Mouse (Mus musculus) limb, embryonic 12.5 days (tissue): ENCODE data around the gene Ugp2. TPM values are rescaled to one million over a fixed set of nuclear protein-coding genes. Genes with fewer than 3 reads are reported as not detected.

ENCODE experiments used
- ATAC-seq: fragments of 200-750 bp; cut with Nextera tagmentation; 2 replicates; pipeline ENCODE4 v1.8.0; 2017; ENCODE audit warnings: low read depth, moderate TSS enrichment; ENCODE audit not compliant: insufficient number of reproducible peaks, insufficient read depth, low FRiP score, low TSS enrichment
- H3K27ac ChIP-seq: fragments of 300-500 bp; sonication (generic); 2 replicates; pipeline ENCODE4 v1.5.1; 2016; ENCODE audit warnings: mild to moderate bottlenecking, moderate library complexity
- H3K27me3 ChIP-seq: fragments of 300-500 bp; sonication (generic); 2 replicates; pipeline ENCODE4 v1.6.1; 2016; ENCODE audit warnings: mild to moderate bottlenecking, moderate library complexity
- H3K36me3 ChIP-seq: fragments of 300-500 bp; sonication (generic); 2 replicates; pipeline ENCODE4 v1.6.1; 2016; ENCODE audit warnings: mild to moderate bottlenecking, moderate library complexity
- H3K4me1 ChIP-seq: fragments of 300-500 bp; sonication (generic); replicated peaks from 2 replicates; pipeline ENCODE4 v1.6.1; 2016
- H3K4me2 ChIP-seq: fragments of 300-500 bp; sonication (generic); 2 replicates; pipeline ENCODE4 v1.6.1; 2016; ENCODE audit warnings: mild to moderate bottlenecking, moderate library complexity
- H3K4me3 ChIP-seq: fragments of 300-500 bp; sonication (generic); replicated peaks from 2 replicates; pipeline ENCODE4 v1.5.1; 2016; ENCODE audit warnings: mild to moderate bottlenecking
- H3K9ac ChIP-seq: fragments of 300-500 bp; sonication (generic); replicated peaks from 2 replicates; pipeline ENCODE4 v1.6.1; 2016; ENCODE audit warnings: mild to moderate bottlenecking, moderate library complexity
- H3K9me3 ChIP-seq: fragments of 300-500 bp; sonication (generic); 2 replicates; pipeline ENCODE4 v1.6.1; 2016; ENCODE audit warnings: mild to moderate bottlenecking, moderate library complexity
- WGBS: fragments of 180-500 bp; shearing (Covaris S2); methylation state at CpG from one replicate; pipeline ENCODE4 v1.1.7; 2016; 5-methylcytosine and 5-hydroxymethylcytosine counted together
- polyA plus RNA-seq: library from polyadenylated mRNA; unstranded; fragments of >200 nt; fragmentation: Nextera tagmentation; extraction: Ambion mirVana; gene quantifications from 2 replicates; pipeline ENCODE4 v1.2.1, GENCODE M21; 2016

Ugp2 gene
- polyA plus RNA-seq, 1 experiment from 2014 or later, result 89.7 TPM

- Histone ChIP-seq H3K9ac (no peak overlapping the region), H3K9me3 (no peaks in the 10 kb centered on the region), H3K36me3 (peaks cover 49% of the 10 kb centered on the region), H3K4me1 (no peaks in the 10 kb centered on the region), H3K4me2 (no peak overlapping the region), H3K27me3 (no peaks in the 10 kb centered on the region), H3K27ac (no peak overlapping the region), H3K4me3 (no peak overlapping the region)
- ATAC-seq, result no peak
- 92% methylated on average over 5 of the region's 5 CpGs for WGBS
Measured at GRCm38 (mm10) chr11:21332639-21333295, 38.2 kb downstream of the Ugp2 start.

- Histone ChIP-seq H3K4me1 (no peaks in the 10 kb centered on the region), H3K9ac (no peak overlapping the region), H3K36me3 (peaks cover 72% of the 10 kb centered on the region), H3K27ac (no peak overlapping the region), H3K4me2 (no peak overlapping the region), H3K27me3 (no peaks in the 10 kb centered on the region), H3K9me3 (no peaks in the 10 kb centered on the region), H3K4me3 (no peak overlapping the region)
- 88% methylated on average over 5 of the region's 5 CpGs for WGBS
- ATAC-seq, result no peak
Measured at GRCm38 (mm10) chr11:21328141-21328540, 42.9 kb downstream of the Ugp2 start.

DNA sequence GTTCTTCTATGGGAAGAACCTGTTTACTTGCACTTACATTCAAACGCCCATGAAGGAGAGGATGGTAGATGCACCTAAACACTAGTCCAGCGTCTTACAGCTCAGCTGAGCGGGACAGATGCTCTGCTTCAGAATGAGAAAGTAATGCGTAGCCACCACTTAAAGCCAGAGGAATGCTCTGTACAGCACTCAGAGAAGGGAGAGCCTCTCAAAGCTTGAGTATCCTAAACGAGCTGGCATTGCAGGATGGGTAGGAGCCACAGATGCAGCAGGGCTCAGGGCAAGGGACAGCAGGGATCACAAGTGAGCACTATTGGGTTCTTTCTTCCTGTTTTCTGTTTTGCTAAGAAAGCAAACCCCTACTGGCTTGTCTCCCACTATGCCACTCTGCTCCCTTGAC is 43.5 kb downstream of the Ugp2 start:
- no peak for ATAC-seq
- Histone ChIP-seq H3K9ac (no peak overlapping the region), H3K27ac (no peak overlapping the region), H3K27me3 (no peaks in the 10 kb centered on the region), H3K4me1 (no peaks in the 10 kb centered on the region), H3K9me3 (no peaks in the 10 kb centered on the region), H3K4me2 (no peak overlapping the region), H3K36me3 (peaks cover 70% of the 10 kb centered on the region), H3K4me3 (no peak overlapping the region)
- WGBS, result 91% methylated on average over 5 of the region's 5 CpGs

DNA sequence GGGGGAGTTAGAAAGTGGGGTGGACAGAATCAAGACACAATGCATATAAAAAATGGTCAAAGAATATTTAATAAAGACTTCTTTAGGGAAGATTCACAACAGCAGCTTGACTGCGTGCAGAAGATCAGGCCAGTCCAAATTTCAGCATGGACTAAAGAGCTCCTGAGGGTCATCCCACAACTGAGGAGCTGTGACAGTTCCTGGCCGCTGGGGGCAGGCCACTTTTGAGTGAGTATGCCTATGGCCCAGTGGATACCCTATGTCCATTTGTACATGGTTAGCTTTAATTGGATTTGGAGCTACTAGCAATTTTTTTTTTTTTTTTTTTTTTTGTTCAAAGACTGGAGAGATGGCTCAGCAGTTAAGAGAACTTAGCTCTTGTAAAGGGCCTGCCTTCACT is 44.2 kb downstream of the Ugp2 start:
- H3K27ac ChIP-seq, result no peak overlapping the region
- H3K4me1 ChIP-seq, result no peaks in the 10 kb centered on the region
- WGBS, result 54% methylated on average over 2 of the region's 2 CpGs
- H3K27me3 ChIP-seq, result no peaks in the 10 kb centered on the region
- H3K4me3 ChIP-seq, result no peak overlapping the region
- H3K9ac ChIP-seq, result no peak overlapping the region
- no peak for ATAC-seq
- H3K4me2 ChIP-seq, result no peak overlapping the region
- H3K36me3 ChIP-seq, result peaks cover 74% of the 10 kb centered on the region
- H3K9me3 ChIP-seq, result no peaks in the 10 kb centered on the region

DNA sequence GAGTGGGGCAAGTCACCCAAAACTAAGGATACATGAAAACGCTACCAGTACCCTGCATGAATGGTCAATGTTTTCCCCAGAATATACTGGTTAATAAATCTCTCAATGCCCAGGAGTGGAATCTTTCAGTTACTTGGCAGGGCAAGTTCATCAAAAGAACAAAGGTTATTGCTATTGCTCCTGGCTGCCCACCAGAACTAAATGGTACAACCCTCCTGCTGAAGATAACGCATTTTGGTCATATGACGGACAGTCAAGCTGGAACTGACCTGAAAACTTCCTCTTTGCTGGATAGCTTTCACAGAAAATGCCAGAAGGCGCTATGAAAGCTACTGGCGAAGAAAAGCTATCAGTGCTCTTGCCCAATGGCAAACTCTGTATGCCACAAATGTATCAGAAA is 45.2 kb downstream of the Ugp2 start:
- no peaks in the 10 kb centered on the region for H3K4me1 ChIP-seq
- WGBS, result 93% methylated on average over 5 of the region's 5 CpGs
- peaks cover 74% of the 10 kb centered on the region for H3K36me3 ChIP-seq
- no peak overlapping the region for H3K9ac ChIP-seq
- no peak overlapping the region for H3K27ac ChIP-seq
- no peak overlapping the region for H3K4me3 ChIP-seq
- H3K27me3 ChIP-seq, result no peaks in the 10 kb centered on the region
- no peak overlapping the region for H3K4me2 ChIP-seq
- H3K9me3 ChIP-seq, result no peaks in the 10 kb centered on the region
- ATAC-seq, result no peak

DNA sequence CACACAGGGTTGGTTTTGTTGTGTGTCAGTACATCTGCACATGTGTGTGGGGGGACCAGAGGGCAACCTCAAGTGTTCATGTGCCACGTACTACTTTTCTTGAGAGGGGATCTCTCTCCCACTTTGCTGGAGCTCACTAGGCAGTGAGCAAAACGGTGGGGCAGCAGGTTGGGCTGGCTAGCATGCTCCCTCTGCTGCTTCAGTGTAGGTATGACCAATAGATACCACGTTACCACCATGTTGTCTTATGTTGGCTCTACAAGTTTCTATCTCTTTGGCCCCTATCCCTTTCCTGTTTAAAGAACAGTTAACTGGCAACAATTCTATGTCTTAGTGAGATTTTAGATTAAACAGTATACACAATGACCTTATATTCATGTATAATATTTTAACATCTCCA is 48.7 kb downstream of the Ugp2 start:
- H3K4me1 ChIP-seq, result no peaks in the 10 kb centered on the region
- ATAC-seq, result no peak
- H3K9me3 ChIP-seq, result no peaks in the 10 kb centered on the region
- WGBS, result 90% methylated on average over 3 of the region's 3 CpGs
- H3K27me3 ChIP-seq, result no peaks in the 10 kb centered on the region
- H3K36me3 ChIP-seq, result peaks cover 51% of the 10 kb centered on the region
- H3K9ac ChIP-seq, result no peak overlapping the region
- H3K4me3 ChIP-seq, result no peak overlapping the region
- no peak overlapping the region for H3K4me2 ChIP-seq
- H3K27ac ChIP-seq, result no peak overlapping the region

DNA sequence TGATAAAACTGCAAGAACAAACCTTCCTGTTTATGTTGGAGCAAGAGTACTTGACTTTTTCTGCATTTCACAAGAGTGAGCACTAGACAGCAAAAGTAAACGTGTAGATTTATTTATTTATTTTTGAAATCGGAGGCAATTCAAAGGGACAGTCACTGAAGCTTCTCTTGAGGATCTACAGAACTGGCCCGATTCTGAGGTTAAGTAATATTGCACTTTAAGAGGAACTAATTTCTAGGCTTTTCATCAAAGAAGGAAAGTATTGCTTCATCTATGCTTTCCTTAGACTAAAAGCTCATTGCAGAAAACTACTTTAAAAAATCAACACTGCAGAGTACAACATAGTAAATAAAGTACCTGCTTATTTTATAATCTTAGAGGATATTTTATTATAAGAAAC is 49.4 kb downstream of the Ugp2 start:
- no peaks in the 10 kb centered on the region for H3K4me1 ChIP-seq
- H3K4me2 ChIP-seq, result no peak overlapping the region
- no peaks in the 10 kb centered on the region for H3K27me3 ChIP-seq
- H3K4me3 ChIP-seq, result no peak overlapping the region
- no peak overlapping the region for H3K9ac ChIP-seq
- peaks cover 53% of the 10 kb centered on the region for H3K36me3 ChIP-seq
- no peak for ATAC-seq
- H3K27ac ChIP-seq, result no peak overlapping the region
- no peaks in the 10 kb centered on the region for H3K9me3 ChIP-seq
- 87% methylated on average over 3 of the region's 3 CpGs for WGBS

GRCm38 (mm10) chr11:21313922-21314657 is 56.9 kb downstream of the Ugp2 start:
- Histone ChIP-seq H3K4me2 (no peak overlapping the region), H3K27ac (no peak overlapping the region), H3K27me3 (no peaks in the 10 kb centered on the region), H3K9me3 (no peaks in the 10 kb centered on the region), H3K9ac (no peak overlapping the region), H3K36me3 (peaks cover 58% of the 10 kb centered on the region), H3K4me3 (no peak overlapping the region), H3K4me1 (no peaks in the 10 kb centered on the region)
- ATAC-seq, result no peak
- WGBS, result 82% methylated on average over 9 of the region's 9 CpGs

- no peak overlapping the region for H3K27ac ChIP-seq
- peaks cover 53% of the 10 kb centered on the region for H3K36me3 ChIP-seq
- no peak overlapping the region for H3K9ac ChIP-seq
- H3K4me3 ChIP-seq, result no peak overlapping the region
- H3K4me2 ChIP-seq, result no peak overlapping the region
- no peak for ATAC-seq
- 80% methylated on average over 6 of the region's 6 CpGs for whole genome bisulfite sequencing
- no peaks in the 10 kb centered on the region for H3K9me3 ChIP-seq
- H3K27me3 ChIP-seq, result no peaks in the 10 kb centered on the region
- no peaks in the 10 kb centered on the region for H3K4me1 ChIP-seq
Measured at GRCm38 (mm10) chr11:21309516-21309915, 61.5 kb downstream of the Ugp2 start.

- Histone ChIP-seq H3K9ac (no peak overlapping the region), H3K9me3 (no peaks in the 10 kb centered on the region), H3K27me3 (no peaks in the 10 kb centered on the region), H3K36me3 (peaks cover 48% of the 10 kb centered on the region), H3K27ac (no peak overlapping the region), H3K4me2 (no peak overlapping the region), H3K4me1 (no peaks in the 10 kb centered on the region), H3K4me3 (no peak overlapping the region)
- WGBS, result 82% methylated on average over 5 of the region's 5 CpGs
- no peak for ATAC-seq
Measured at GRCm38 (mm10) chr11:21308119-21308518, 62.9 kb downstream of the Ugp2 start.

DNA sequence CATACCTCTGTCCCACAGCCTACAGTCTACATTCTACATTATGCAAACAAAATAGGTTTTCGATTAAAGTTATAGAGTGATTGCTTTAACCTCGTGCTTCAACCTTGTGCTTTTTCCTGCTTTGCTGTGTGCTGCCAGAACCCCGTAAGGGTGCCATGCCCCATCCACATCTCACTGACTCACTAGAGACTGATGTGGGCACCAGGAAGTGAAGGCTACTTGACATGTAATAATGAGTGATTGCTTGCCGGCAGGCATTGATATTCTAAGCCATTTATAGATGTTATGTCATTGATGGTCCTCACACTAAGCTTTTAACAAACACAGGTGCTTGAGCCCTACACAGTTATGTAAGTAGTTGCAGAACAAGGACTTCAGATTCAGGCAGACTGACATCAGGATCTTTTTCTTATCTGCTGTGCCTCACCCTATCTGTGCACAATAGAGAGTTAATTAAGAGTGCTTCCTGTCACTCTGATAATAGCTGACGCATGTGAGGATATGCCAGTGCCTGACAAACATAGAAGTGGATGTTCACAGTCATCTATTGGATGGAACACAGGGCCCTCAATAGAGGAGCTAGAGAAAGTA is 63.8 kb downstream of the Ugp2 start:
- Histone ChIP-seq H3K36me3 (peaks cover 51% of the 10 kb centered on the region), H3K4me3 (no peak overlapping the region), H3K4me1 (no peaks in the 10 kb centered on the region), H3K27ac (no peak overlapping the region), H3K27me3 (no peaks in the 10 kb centered on the region), H3K9ac (no peak overlapping the region), H3K9me3 (no peaks in the 10 kb centered on the region), H3K4me2 (no peak overlapping the region)
- no peak for ATAC-seq
- 93% methylated on average over 5 of the region's 5 CpGs for WGBS
